9 mouse cellular contexts compared by ENCODE assay signal in the genomic region with DNA sequence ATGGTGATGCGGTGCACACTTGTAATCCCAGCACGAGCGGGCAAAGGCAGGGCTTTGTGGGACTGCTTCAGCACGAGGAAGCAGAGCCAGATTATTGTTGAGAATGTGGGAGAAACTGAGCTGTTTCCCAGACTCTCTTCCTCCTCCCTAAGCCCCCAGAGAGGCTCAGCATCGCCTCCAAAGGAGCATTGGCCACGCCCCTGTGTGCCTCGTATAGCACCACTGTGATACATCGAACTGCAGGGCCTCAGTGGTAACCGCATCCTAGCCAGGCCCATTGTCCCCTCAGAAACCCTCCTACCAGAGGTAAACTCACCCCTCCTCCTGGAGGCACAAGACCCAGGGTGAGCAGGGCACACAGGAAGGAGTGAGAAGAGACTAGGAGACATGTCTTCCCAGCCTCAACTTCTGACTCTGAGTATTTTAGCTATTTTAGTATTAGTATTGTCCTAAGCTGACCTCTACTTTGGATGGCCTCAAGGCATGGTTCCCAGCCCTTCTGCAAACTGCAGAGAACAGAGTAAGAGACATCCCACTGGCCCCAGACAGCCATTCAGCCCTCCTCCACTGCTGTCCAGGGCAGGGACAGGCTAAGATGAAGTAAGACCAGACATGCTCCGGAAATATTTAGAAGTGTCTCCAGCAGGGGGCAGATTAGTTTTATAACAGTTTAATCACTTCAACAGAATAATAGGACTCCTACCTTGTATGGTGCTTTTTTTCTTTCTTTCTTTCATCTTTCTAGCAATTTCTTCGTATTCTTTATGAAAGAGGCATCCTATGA. TPM values are rescaled to one million over a fixed set of nuclear protein-coding genes. Genes with fewer than 3 reads are reported as not detected.
A peak's percentile ranks its signal among the peaks of the same experiment; 100 is the strongest.
DNase-seq lines count a peak whose midpoint lies in the region; ATAC-seq and TF ChIP-seq lines count a peak whose summit lies in the region.
"Had no signal": no experiment of that assay in that cellular context is flagged by ENCODE, and none has a peak within 500 bp of the region (broad histone marks: within the 10 kb centered on the region; RNA-seq: fewer than 3 reads in every experiment).

No protein-coding gene starts in this region.

- TF ChIP-seq EP300 in CH12.LX (IDR thresholded peaks at IDR 0.05; ENCODE audit: low read length), result no peak

- H3K9ac ChIP-seq in kidney, embryonic 16.5 days (replicated peaks; ENCODE audit: low read length), result no peak overlapping the region
- no peak overlapping the region for H3K9ac ChIP-seq in CH12.LX (ENCODE audit: insufficient read depth, low read depth)

- in situ Hi-C loops in CH12.LX (cut with MboI; ENCODE audit: low pct_ligation_motif_present, low pct_unique_long_range_greater_than_20kb, low sequenced_read_pairs), result loop anchor here (10.0 kb wide), 1 partner anchor 155 kb away; no protein-coding TSS in a partner anchor

- H3K4me3 ChIP-seq in kidney, embryonic 16.5 days (ENCODE audit: low read length), result no peak overlapping the region
- no peak overlapping the region for H3K4me3 ChIP-seq in CH12.LX (replicated peaks in 1 of 3; ENCODE audit: low read depth in 2 of 3, low read length in 2 of 3, poor library complexity in 1 of 3)

- no peak for ATAC-seq in kidney, embryonic 16.5 days (ENCODE audit: low FRiP score, low TSS enrichment)
- no peak for ATAC-seq in monocyte, adult 5-6 weeks (replicated peaks; ENCODE audit: insufficient number of reproducible peaks, low FRiP score, low TSS enrichment, poor library complexity, severe bottlenecking)

- no peaks in the 10 kb centered on the region for H3K27me3 ChIP-seq in kidney, embryonic 16.5 days (ENCODE audit: insufficient read depth, low read length)
- H3K27me3 ChIP-seq in CH12.LX (replicated peaks), result no peaks in the 10 kb centered on the region

- no peak for TF ChIP-seq POLR2A in CH12.LX (IDR thresholded peaks at IDR 0.05; ENCODE audit: low read depth, low read length)

- H3K79me2 ChIP-seq in CH12.LX (replicated peaks; ENCODE audit: control insufficient read depth, extremely low read depth, insufficient read depth, poor library complexity, severe bottlenecking), result no peaks in the 10 kb centered on the region

- H3K4me2 ChIP-seq in kidney, embryonic 16.5 days (replicated peaks; ENCODE audit: low read depth, low read length), result no peak overlapping the region
- H3K4me2 ChIP-seq in CH12.LX (ENCODE audit: insufficient read depth, low read depth, poor library complexity, severe bottlenecking), result no peak overlapping the region

- peak; percentile 41 for TF ChIP-seq RAD21 in CH12.LX (IDR thresholded peaks at IDR 0.05; ENCODE audit: low read depth, low read length)

- dilution Hi-C loops in CH12.LX (cut with MboI; ENCODE audit: extremely low pct_ligation_motif_present, extremely low pct_unique_long_range_greater_than_20kb, low sequenced_read_pairs), result no loop called here

- peak; percentile 14 to 62; a peak in 2 of 4 replicates for TF ChIP-seq CTCF in CH12.LX (conservative IDR thresholded peaks at IDR 0.05 in 1 of 2, IDR thresholded peaks at IDR 0.05 in 1 of 2; ENCODE audit: low read depth in 2 of 2, low read length in 2 of 2)

- no peaks in the 10 kb centered on the region for H3K9me3 ChIP-seq in kidney, embryonic 16.5 days (ENCODE audit: low read length)
- H3K9me3 ChIP-seq in CH12.LX (replicated peaks; ENCODE audit: low read length), result no peaks in the 10 kb centered on the region

- peak; percentile 79 for DNase-seq in kidney, adult 9 months
- DNase-seq in CH12.LX (ENCODE audit: extremely low read depth), result peak; percentile 45
- peak; percentile 65 for DNase-seq in brain, adult 2 months (ENCODE audit: low read depth, low spot score)
- DNase-seq in kidney, postnatal 36 days, result peak; percentile 68 to 72
- DNase-seq in spleen, postnatal 4 days (ENCODE audit: low spot score in 2 of 2), result no peak
- DNase-seq in adrenal gland, postnatal 10 days, result no peak

- 57% methylated on average over 11 of the region's 11 CpGs for WGBS in kidney, embryonic 16.5 days

- H3K27ac ChIP-seq in kidney, embryonic 16.5 days (ENCODE audit: low read length), result no peak overlapping the region
- no peak overlapping the region for H3K27ac ChIP-seq in CH12.LX (ENCODE audit: insufficient read depth, low read depth)

- H3K36me3 ChIP-seq in kidney, embryonic 16.5 days (ENCODE audit: insufficient read depth, low read length), result no peaks in the 10 kb centered on the region
- no peaks in the 10 kb centered on the region for H3K36me3 ChIP-seq in CH12.LX (replicated peaks in 1 of 2; ENCODE audit: control insufficient read depth in 1 of 2, insufficient read depth in 1 of 2, low read length in 1 of 2)

- peaks cover 5% of the 10 kb centered on the region; the same call in 1 of the 2 replicates for H3K4me1 ChIP-seq in kidney, embryonic 16.5 days (ENCODE audit: insufficient read depth, low read length)
- peaks cover 7 to 26% of the 10 kb centered on the region in 2 experiments; a peak in 3 of 4 replicates for H3K4me1 ChIP-seq in CH12.LX (ENCODE audit: control insufficient read depth in 1 of 2, insufficient read depth in 2 of 2)

TF ChIP-seq in CH12.LX, 34 proteins besides CTCF, POLR2A, EP300 and RAD21:
- TF ChIP-seq SMC3 (IDR thresholded peaks at IDR 0.05; ENCODE audit: low read depth, low read length), result peak; percentile 58
- TF ChIP-seq BHLHE40 (IDR thresholded peaks at IDR 0.05; ENCODE audit: low read depth, low read length), result no peak

RNA-seq across cellular contexts. Expression of gene Lrrc74a, which starts 45.2 kb away (rescaled TPM):
- polyA plus RNA-seq in kidney, embryonic 16.5 days (2015; fragmentation: Nextera tagmentation; extraction: Ambion mirVana), result not detected in 2 replicates
- not detected in 2 replicates for total RNA-seq in CH12.LX (2012; rRNA removed)
- total RNA-seq in CH12.LX (2014; rRNA removed), result not detected in 2 replicates
- not detected in 2 replicates for polyA plus RNA-seq in CH12.LX (2012; ENCODE audit: insufficient read length, low read depth)
- total RNA-seq in monocyte, adult 5-6 weeks (2017), result not detected in 3 replicates
- not detected for total RNA-seq in adrenal gland, postnatal 10 days (2021)
- polyA plus RNA-seq: limb, embryonic 11.5 days had no signal

RNA-seq across cellular contexts. Expression of gene Angel1, which starts 53.1 kb away (rescaled TPM):
- polyA plus RNA-seq in kidney, embryonic 16.5 days (2015; fragmentation: Nextera tagmentation; extraction: Ambion mirVana), result 11.7 and 11.9 TPM in 2 replicates
- total RNA-seq in CH12.LX (2012; rRNA removed) (2.8 and 2.9 TPM in 2 replicates), CH12.LX (2014; rRNA removed) (0.96 and 1.0 TPM in 2 replicates)
- polyA plus RNA-seq in CH12.LX (2012; ENCODE audit: insufficient read length, low read depth), result 6.8 and 9.3 TPM in 2 replicates
- total RNA-seq in monocyte, adult 5-6 weeks (2017), result 1.4 to 2.0 TPM (median 1.6 TPM) in 3 replicates
- total RNA-seq in adrenal gland, postnatal 10 days (2021), result 1 to 10 TPM; 2.9 to 4.9 TPM

Comparison
In these comparisons a context has a peak if more than half of its experiments do, and no peak if none do; other contexts are left out.
1. DNase-seq: peak in kidney, adult 9 months (single experiment), CH12.LX (single experiment), brain, adult 2 months (single experiment) and kidney, postnatal 36 days (2 of 2); none in spleen, postnatal 4 days (0 of 2) and adrenal gland, postnatal 10 days (single experiment).